Mouse (Mus musculus): ENCODE results near the gene Skiv2l.
"Not testable (repeated sequence)": the region's sequence is repeated elsewhere in the genome, so short reads cannot be mapped to it uniquely, and the experiment has no call there.

Skiv2l gene

GRCm38 (mm10) chr17:34874321-34874720 lies 24.3 kb upstream of the Skiv2l start:
- DNase-seq (ENCODE audit: low read depth, low spot score), result no peak

DNA sequence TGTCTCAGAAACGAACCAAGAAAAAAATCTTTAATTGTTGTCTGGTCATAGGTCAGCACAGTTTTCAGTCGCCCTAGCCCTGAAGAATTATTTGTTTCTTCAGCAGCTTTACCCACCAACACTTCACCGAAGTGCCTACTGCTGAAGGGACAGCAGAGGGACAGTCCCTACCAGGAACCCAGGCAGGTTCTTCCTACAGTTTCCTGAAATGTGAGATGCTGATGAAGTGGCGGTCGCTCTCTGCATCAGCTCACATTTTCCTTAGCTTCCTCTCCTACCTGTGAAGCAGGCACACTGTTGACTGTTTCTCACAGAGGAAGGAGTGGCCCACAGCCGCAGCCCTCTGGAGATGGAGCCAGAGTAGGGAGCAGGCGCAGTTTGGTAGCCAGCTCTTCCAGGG lies 16.0 kb upstream of the Skiv2l start:
- no peak for DNase-seq (ENCODE audit: low read depth, low spot score)

GRCm38 (mm10) chr17:34862416-34863081 lies 12.5 kb upstream of the Skiv2l start, which contains the start of gene Cfb:
Cfb (minus strand) TSS chr17:34862518.
- DNase-seq (ENCODE audit: low read depth, low spot score), result no peak

GRCm38 (mm10) chr17:34861704-34862415 lies 11.8 kb upstream of the Skiv2l start:
- no peak for DNase-seq (ENCODE audit: low read depth, low spot score)

DNA sequence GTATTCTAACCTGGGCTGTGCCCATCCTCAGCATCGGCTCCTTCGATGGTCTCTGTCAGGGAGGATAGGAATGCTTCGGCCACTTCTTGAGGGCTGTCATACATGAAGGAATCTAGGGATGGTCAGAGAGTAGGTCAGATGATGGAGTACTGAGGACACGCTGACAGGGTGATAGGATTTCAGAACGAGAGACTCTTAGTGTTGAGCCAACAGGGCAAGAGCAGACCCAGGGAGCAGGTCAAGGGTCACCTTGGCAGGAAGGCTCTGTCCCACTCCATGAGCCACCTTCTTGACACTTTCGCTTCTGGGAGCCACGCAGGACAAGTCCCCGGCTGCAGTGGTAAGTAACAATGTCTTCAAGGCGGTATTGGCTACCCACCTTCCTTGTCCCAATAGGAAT lies 10.5 kb upstream of the Skiv2l start:
- no peak for DNase-seq (ENCODE audit: low read depth, low spot score)

GRCm38 (mm10) chr17:34858670-34859069 lies 8.7 kb upstream of the Skiv2l start:
- no peak for DNase-seq (ENCODE audit: low read depth, low spot score)

- no peak for DNase-seq (ENCODE audit: low read depth, low spot score)
These were observed 5.8 kb upstream of the Skiv2l start for GRCm38 (mm10) chr17:34855825-34856224.

DNA sequence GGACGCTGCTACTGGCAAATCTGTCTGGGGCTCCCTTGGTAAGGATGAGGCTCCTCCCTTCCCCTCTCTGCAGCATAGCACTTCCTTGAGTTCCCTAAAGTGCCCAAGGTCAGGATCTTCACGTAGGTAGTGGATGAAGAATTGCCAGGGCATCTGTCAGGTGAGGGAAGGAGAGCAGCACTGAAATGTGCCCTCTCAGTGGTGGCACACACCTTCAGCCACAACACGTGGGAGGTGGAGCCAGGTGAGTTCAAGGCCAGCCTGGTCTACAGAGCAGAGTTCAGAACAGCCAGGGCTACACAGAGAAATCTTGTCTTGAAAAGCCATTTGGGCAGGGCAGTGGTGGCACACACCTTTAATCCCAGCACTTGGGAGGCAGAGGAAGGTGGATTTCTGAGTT lies 4.8 kb upstream of the Skiv2l start:
- no peak for DNase-seq (ENCODE audit: low read depth, low spot score)

- DNase-seq (ENCODE audit: low read depth, low spot score), result no peak
These were observed 3.5 kb upstream of the Skiv2l start for GRCm38 (mm10) chr17:34853511-34853910.

DNA sequence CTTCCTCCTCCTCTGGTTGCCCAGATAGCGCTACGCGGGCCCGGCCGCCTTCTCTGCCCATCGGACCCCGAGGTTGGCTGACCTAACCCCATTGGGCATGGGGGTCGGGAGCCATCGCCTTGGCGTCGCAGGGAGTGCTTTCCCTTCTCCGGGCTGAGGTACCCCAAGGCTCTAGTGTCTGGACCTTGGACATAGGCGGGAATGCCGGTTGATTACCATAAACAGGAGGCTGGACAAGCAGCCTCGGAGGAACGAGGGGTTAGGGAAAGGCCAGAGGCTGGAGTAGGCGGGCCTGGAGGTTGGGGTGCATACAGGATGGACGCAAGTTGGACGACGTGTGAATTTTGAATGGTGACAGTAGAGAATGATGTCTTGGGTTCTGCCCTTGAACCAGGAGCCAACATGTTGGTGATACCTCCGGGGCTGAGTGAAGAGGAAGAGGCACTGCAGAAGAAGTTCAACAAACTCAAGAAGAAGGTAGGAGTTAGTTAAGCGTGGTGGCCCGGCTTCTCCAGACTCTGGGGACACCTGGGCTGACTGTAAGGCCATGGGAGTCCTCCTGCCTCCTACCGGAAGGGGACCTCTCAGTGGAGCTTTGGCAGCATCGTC lies 611 bp upstream of the Skiv2l start:
- DNase-seq (ENCODE audit: low read depth, low spot score), result no peak

GRCm38 (mm10) chr17:34847615-34848014 lies 2.4 kb downstream of the Skiv2l start:
- no peak for DNase-seq (ENCODE audit: low read depth, low spot score)

GRCm38 (mm10) chr17:34847192-34847591 lies 2.8 kb downstream of the Skiv2l start:
- no peak for DNase-seq (ENCODE audit: low read depth, low spot score)

DNA sequence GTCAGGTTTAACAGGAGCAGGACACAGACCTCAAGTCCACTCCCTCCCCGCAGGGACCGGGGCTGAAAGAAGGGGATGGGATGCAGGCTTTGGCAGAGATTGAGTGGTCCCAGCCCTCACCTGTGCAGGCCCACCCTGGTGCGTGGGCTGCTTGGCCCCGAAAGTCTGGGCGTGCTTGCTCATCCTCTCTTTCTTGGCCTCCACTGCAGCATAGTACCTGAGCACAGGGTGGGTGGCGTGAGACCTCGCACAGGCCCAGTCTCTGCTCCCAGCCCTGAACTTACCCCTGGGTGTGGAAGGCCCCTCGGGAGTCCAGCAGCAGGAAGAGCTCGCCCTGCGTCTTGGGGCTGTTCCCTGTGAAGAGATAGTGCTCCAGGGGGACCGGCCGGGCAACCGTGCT lies 5.1 kb downstream of the Skiv2l start:
- DNase-seq (ENCODE audit: low read depth, low spot score), result no peak

- no peak for DNase-seq (ENCODE audit: low read depth, low spot score)
These were observed 9.2 kb downstream of the Skiv2l start for GRCm38 (mm10) chr17:34840736-34841307.

DNA sequence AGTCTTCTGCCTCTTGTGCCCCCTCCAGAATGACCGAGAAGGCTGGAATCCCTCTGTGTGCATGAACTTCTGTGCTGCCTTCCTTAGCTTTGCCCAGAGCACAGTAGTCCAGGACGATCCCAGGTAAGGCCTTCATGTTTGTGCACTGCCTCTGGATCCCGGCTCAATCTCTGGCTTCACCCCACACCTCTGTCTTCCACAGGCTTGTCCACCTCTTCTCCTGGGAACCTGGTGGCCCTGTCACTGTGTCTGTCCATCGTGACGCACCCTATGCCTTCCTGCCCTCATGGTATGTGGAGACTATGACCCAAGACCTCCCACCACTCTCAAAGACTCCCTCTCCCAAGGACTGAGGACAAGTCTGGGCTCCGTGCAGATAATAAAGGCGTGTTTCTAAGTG lies 11.2 kb downstream of the Skiv2l start:
- no peak for DNase-seq (ENCODE audit: low read depth, low spot score)

DNA sequence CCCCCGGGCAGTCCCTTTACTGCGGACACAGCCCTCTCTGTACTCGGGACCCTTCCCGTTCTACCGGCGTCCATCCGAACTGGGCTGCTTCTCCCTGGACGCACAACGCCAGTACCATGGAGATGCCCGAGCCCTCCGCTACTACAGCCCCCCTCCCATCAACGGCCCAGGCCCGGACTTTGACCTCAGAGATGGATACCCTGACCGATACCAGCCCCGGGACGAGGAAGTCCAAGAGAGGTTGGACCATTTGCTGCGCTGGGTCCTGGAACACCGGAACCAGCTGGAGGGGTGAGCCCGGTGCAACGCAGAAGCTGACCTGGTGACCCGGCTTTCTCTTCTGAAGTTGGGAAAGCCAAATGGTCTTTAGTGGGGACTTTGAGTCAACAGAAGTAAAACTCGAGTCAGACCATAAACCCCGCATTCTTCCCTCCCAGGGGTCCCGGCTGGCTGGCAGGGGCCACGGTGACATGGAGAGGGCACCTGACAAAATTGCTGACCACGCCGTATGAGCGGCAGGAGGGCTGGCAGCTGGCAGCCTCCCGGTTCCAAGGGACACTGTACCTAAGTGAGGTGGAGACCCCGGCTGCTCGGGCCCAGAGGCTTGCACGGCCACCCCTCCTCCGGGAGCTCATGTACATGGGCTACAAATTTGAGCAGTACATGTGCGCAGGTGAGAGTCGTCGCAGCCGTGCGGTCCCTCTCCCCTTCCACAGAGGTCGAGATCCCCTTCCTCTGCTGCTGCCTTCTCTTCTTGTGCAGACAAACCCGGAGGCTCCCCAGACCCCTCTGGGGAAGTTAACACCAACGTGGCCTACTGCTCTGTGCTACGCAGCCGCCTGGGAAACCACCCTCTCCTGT lies 12.3 kb downstream of the Skiv2l start:
- DNase-seq (ENCODE audit: low read depth, low spot score), result no peak

DNA sequence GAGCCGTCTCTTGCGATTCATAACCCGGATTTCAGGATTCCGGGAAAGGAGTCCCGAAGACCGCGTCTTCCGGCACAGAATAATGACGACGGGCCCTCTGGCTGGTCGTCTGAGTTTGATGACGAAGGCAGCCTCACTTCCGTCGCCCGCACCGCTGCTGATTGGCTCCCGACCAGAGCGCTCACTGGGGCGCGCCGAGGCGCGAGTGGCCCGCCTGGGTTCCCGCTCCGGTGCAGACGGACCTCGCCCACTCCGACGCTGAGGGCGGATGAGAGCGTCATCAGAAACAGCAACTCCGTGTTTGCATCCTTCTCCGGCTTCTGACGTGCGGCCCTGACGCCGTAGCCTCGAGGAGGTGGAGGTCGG lies 13.2 kb downstream of the Skiv2l start, which contains the start of the genes Stk19 and Dxo:
Stk19 (minus strand) TSS at position 90 of the 366 bp plus-strand sequence.
Dxo (plus strand) TSS at position 164 of the 366 bp plus-strand sequence.
- DNase-seq (ENCODE audit: low read depth, low spot score), result peak; percentile 97

DNA sequence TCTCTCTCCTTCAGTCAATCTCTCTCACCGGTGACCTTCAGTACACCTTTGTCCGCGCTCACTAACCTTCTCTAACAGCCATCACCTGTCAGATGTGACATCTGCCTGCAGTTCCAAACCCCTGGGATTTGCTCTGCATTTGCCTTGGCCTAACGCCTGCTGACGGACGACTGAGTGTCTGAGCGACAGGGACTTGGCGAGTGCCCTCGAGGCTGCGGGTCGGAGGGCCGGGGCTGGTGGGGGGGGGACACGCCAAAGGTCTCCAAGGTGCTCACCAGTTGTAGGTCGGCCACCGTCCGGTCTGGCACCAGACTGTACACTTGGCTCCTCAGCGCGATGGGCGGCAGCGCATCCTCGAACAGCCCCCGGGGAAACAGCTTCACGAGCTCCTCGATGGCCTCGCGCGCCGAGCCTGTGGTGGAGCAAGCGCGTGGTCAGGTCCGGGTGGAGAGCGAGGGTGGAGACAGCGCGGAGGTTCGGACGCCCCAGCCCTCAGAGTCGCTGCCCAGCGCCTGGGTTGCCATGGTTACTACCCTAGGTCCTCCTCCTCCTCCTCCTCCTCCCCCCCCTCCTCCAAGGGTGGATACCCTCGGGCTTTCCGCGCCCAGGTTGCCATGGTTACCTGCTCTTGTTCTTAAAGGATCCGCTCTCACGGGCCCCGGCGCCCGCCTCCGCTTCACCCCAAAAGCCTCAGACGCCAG lies 13.7 kb downstream of the Skiv2l start:
- no peak for DNase-seq (ENCODE audit: low read depth, low spot score)

GRCm38 (mm10) chr17:34830776-34831175 lies 19.2 kb downstream of the Skiv2l start:
- not testable (repeated sequence) for DNase-seq (ENCODE audit: low read depth, low spot score)

GRCm38 (mm10) chr17:34814818-34815370 lies 35.1 kb downstream of the Skiv2l start:
- DNase-seq (ENCODE audit: low read depth, low spot score), result no peak

Data from telencephalon, adult 2 months (tissue).